In the genomic region with DNA sequence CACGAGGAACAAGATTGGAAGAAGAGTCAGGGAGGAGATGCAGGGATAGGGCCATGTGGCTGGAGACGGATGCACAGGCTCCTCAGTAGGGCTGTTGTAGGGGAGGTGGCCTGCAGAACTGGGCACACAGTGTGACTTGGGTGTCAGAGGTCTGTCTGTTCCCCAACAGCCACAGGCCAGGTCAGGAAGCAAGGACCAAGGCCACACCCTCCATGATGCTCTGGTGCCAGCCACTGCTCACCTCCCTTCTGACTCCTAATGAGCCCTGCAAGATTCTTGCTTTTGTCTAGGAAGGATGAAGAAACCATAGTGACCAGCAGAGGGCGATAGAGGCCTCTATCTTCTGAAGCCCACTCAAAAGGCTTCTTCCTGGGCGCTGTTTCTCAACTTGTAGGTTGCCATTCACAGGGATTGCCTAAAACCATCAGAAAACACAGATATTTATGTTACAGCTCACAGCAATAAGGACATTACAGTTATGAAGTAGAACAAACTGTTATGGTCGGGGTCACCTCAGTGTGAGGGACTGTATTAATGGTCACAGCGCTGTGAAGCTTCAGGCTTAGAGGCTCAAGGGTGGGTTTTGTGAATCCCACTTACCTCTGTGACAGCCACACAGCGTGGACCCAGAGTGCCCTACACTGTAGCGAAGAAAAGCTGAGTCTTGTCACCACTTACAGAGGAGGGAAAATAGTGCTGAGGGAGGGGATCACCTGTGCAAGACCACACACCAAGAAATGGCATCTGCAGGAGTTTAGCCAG, we compare ENCODE assay signal across 8 mouse cellular contexts. TPM values are rescaled to one million over a fixed set of nuclear protein-coding genes. Genes with fewer than 3 reads are reported as not detected.
DNase-seq lines count a peak whose midpoint lies in the region; ATAC-seq and TF ChIP-seq lines count a peak whose summit lies in the region.

No protein-coding gene starts in this region.

- WGBS in spleen, adult 2 months = 74% methylated on average over 8 of the region's 8 CpGs

- no peak overlapping the region for H3K27ac ChIP-seq in spleen, adult 2 months (ENCODE audit: insufficient read depth, low read length)

- peak; percentile 72 for ATAC-seq in megakaryocyte-erythroid progenitor cell, adult 5-6 weeks (replicated peaks; ENCODE audit: low FRiP score, low TSS enrichment, poor library complexity, severe bottlenecking)

- peak; percentile 47 for DNase-seq in gastrocnemius, adult 18-20 months (ENCODE audit: low spot score)
- no peak for DNase-seq in gastrocnemius, postnatal 25 days
- peak; percentile 53 for DNase-seq in T-cell, adult 2 months (ENCODE audit: low spot score)
- DNase-seq in embryo, embryonic 9.5 days (ENCODE audit: extremely low spot score) = peak; percentile 79
- DNase-seq in heart, postnatal 4 days = peak; percentile 77
- peak; percentile 47 for DNase-seq in left cerebral cortex, adult 11 months (ENCODE audit: low spot score)
- DNase-seq in spleen, adult 2 months (ENCODE audit: low read depth in 1 of 2, low spot score in 2 of 2) = peak; percentile 38 to 41

- H3K36me3 ChIP-seq in spleen, adult 2 months (ENCODE audit: control insufficient read depth, insufficient read depth, low read length) = no peaks in the 10 kb centered on the region

- H3K4me3 ChIP-seq in spleen, adult 2 months (ENCODE audit: extremely low read depth, insufficient read depth, insufficient read length) = no peak overlapping the region

- TF ChIP-seq CTCF in spleen, adult 2 months (IDR thresholded peaks at IDR 0.05; ENCODE audit: extremely low read depth, insufficient read depth, insufficient read length, insufficient replicate concordance) = peak; percentile 33; the same call in 1 of the 2 replicates

- H3K4me1 ChIP-seq in spleen, adult 2 months (ENCODE audit: control insufficient read depth, insufficient read depth, insufficient read length) = no peaks in the 10 kb centered on the region

- no peak for TF ChIP-seq POLR2A in spleen, adult 2 months (IDR thresholded peaks at IDR 0.05; ENCODE audit: low read depth, low read length)

- H3K27me3 ChIP-seq in spleen, adult 2 months (ENCODE audit: control insufficient read depth, insufficient read depth, low read length) = no peaks in the 10 kb centered on the region

RNA-seq across cellular contexts. Expression of a gene that starts 23.6 kb away (rescaled TPM):
- total RNA-seq in gastrocnemius, adult 18-20 months (2021) = not detected
- total RNA-seq in gastrocnemius, postnatal 25 days (2021) = not detected
- not detected for total RNA-seq in heart, postnatal 4 days (2021)
- not detected in 2 replicates for total RNA-seq in megakaryocyte-erythroid progenitor cell, adult 5-6 weeks (2014; fragmentation: Nextera tagmentation)
- not detected in 2 replicates for total RNA-seq in megakaryocyte-erythroid progenitor cell, adult 5-6 weeks (2017)
- polyA plus RNA-seq in spleen, adult 2 months (2012; rRNA removed) = not detected in 2 replicates
